Mouse (Mus musculus) G1E (cell line): ENCODE results near the gene Myl9.

Experiments
- CTCF ChIP-seq: IDR thresholded peaks from 2 replicates; pipeline ENCODE4 v1.5.1; 2012; ENCODE audit warnings: low read depth, low read length, inconsistent platforms, mixed read lengths
- GATA1 ChIP-seq: IDR thresholded peaks from 2 replicates; pipeline ENCODE4 v1.6.1; 2012; ENCODE audit warnings: borderline replicate concordance, low read length, inconsistent platforms, mixed read lengths
- GATA2 ChIP-seq: IDR thresholded peaks from 2 replicates; pipeline ENCODE4 v1.6.1; 2012; ENCODE audit warnings: low read depth, low read length, inconsistent platforms, borderline replicate concordance
- POLR2AphosphoS5 ChIP-seq: IDR thresholded peaks from 2 replicates; pipeline ENCODE4 v1.6.1; 2012; ENCODE audit warnings: low read depth, low read length, inconsistent platforms; ENCODE audit not compliant: insufficient replicate concordance
- TAL1 ChIP-seq: conservative IDR thresholded peaks from 2 replicates; pipeline ENCODE4 v1.6.1; 2012; ENCODE audit warnings: low read depth, low read length, inconsistent platforms, mixed read lengths

GRCm38 (mm10) chr2:156806886-156807285 is 31.7 kb downstream of the Myl9 start:
- TF ChIP-seq CTCF (no peak), POLR2AphosphoS5 (no peak), GATA1 (no peak), GATA2 (no peak), TAL1 (no peak)
